Mouse (Mus musculus) G1E (cell line): ENCODE data around the gene Pitpnm3. TPM values are rescaled to one million over a fixed set of nuclear protein-coding genes. Genes with fewer than 3 reads are reported as not detected.

ENCODE experiments used
- ATAC-seq: 2 replicates; pipeline ENCODE4 v1.8.0; 2016; ENCODE audit warnings: mild to moderate bottlenecking; ENCODE audit not compliant: insufficient number of reproducible peaks, poor library complexity, low FRiP score, severe bottlenecking; ENCODE audit errors: extremely low read depth
- DNase-seq: peaks from one replicate; pipeline ENCODE4 v3.0.0; 2012; ENCODE audit warnings: low spot score
- H3K27me3 ChIP-seq: 2 replicates; pipeline ENCODE4 v1.6.1; 2012; ENCODE audit warnings: mild to moderate bottlenecking, low read length, inconsistent platforms; ENCODE audit not compliant: insufficient read depth
- H3K36me3 ChIP-seq: replicated peaks from 2 replicates; pipeline ENCODE3; 2012; ENCODE audit warnings: mild to moderate bottlenecking, inconsistent platforms
- H3K4me1 ChIP-seq: 2 replicates; pipeline ENCODE4 v1.6.1; 2012; ENCODE audit warnings: low read depth, low read length, inconsistent platforms, mixed read lengths; ENCODE audit not compliant: insufficient read depth
- H3K4me3 ChIP-seq: 2 replicates; pipeline ENCODE4 v1.5.1; 2012; ENCODE audit warnings: low read depth, mild to moderate bottlenecking, inconsistent platforms, low read length, moderate library complexity, mixed read lengths
- H3K9me3 ChIP-seq: replicated peaks from 2 replicates; pipeline ENCODE4 v1.6.1; 2012; ENCODE audit warnings: inconsistent platforms
- CTCF ChIP-seq: IDR thresholded peaks from 2 replicates; pipeline ENCODE4 v1.5.1; 2012; ENCODE audit warnings: low read depth, low read length, inconsistent platforms, mixed read lengths
- GATA1 ChIP-seq: IDR thresholded peaks from 2 replicates; pipeline ENCODE4 v1.6.1; 2012; ENCODE audit warnings: borderline replicate concordance, low read length, inconsistent platforms, mixed read lengths
- GATA2 ChIP-seq: IDR thresholded peaks from 2 replicates; pipeline ENCODE4 v1.6.1; 2012; ENCODE audit warnings: low read depth, low read length, inconsistent platforms, borderline replicate concordance
- POLR2AphosphoS5 ChIP-seq: IDR thresholded peaks from 2 replicates; pipeline ENCODE4 v1.6.1; 2012; ENCODE audit warnings: low read depth, low read length, inconsistent platforms; ENCODE audit not compliant: insufficient replicate concordance
- TAL1 ChIP-seq: conservative IDR thresholded peaks from 2 replicates; pipeline ENCODE4 v1.6.1; 2012; ENCODE audit warnings: low read depth, low read length, inconsistent platforms, mixed read lengths
- polyA plus RNA-seq: library from polyadenylated mRNA; stranded (reverse); fragments of >175 nt; gene quantifications from 2 replicates; pipeline ENCODE4 v1.2.3, GENCODE M21; 2012
- total RNA-seq, 2 experiments: library from RNA; stranded (forward) in 1 of 2; stranded (reverse) in 1 of 2; fragments of 200-1000 nt in 1 of 2; fragments of >200 nt in 1 of 2; fragmentation: Nextera tagmentation in 1 of 2; gene quantifications; 2 replicates each; pipeline ENCODE4 v1.2.3; 2014 to 2017

Pitpnm3 gene
- total and polyA plus RNA-seq, 3 experiments = 0.01 to 0.27 TPM; not detected in 1

GRCm38 (mm10) chr11:72103530-72103929 is 32.0 kb downstream of the Pitpnm3 start:
- Histone ChIP-seq H3K4me3 (no peak overlapping the region), H3K4me1 (no peaks in the 10 kb centered on the region), H3K36me3 (no peaks in the 10 kb centered on the region), H3K27me3 (no peaks in the 10 kb centered on the region), H3K9me3 (peaks cover 6% of the 10 kb centered on the region; the same call in 1 of the 2 replicates)
- DNase-seq = no peak
- no peak for TF ChIP-seq GATA1
- no peak for TF ChIP-seq GATA2
- no peak for TF ChIP-seq TAL1
- TF ChIP-seq CTCF = no peak
- no peak for TF ChIP-seq POLR2AphosphoS5
- no peak for ATAC-seq

- DNase-seq (no peak), ATAC-seq (no peak)
- Histone ChIP-seq H3K36me3 (no peaks in the 10 kb centered on the region), H3K4me3 (no peak overlapping the region), H3K4me1 (no peaks in the 10 kb centered on the region), H3K27me3 (no peaks in the 10 kb centered on the region), H3K9me3 (peaks cover 8% of the 10 kb centered on the region; the same call in 1 of the 2 replicates)
- TF ChIP-seq POLR2AphosphoS5 (no peak), TAL1 (no peak), CTCF (no peak), GATA1 (no peak), GATA2 (no peak)
These were observed 34.6 kb downstream of the Pitpnm3 start for GRCm38 (mm10) chr11:72100996-72101395.

GRCm38 (mm10) chr11:72099181-72099580 is 36.4 kb downstream of the Pitpnm3 start:
- ATAC-seq (no peak), DNase-seq (no peak)
- Histone ChIP-seq H3K4me1 (no peaks in the 10 kb centered on the region), H3K27me3 (no peaks in the 10 kb centered on the region), H3K9me3 (peaks cover 18% of the 10 kb centered on the region), H3K36me3 (no peaks in the 10 kb centered on the region), H3K4me3 (no peak overlapping the region)
- TF ChIP-seq TAL1 (no peak), GATA1 (no peak), POLR2AphosphoS5 (no peak), CTCF (no peak), GATA2 (no peak)

- H3K4me3 ChIP-seq = no peak overlapping the region
- H3K27me3 ChIP-seq = no peaks in the 10 kb centered on the region
These were observed 37.6 kb downstream of the Pitpnm3 start for GRCm38 (mm10) chr11:72098027-72098426.

GRCm38 (mm10) chr11:72095994-72096393 is 39.6 kb downstream of the Pitpnm3 start:
- Histone ChIP-seq H3K27me3 (no peaks in the 10 kb centered on the region), H3K9me3 (peaks cover 36% of the 10 kb centered on the region), H3K4me1 (no peaks in the 10 kb centered on the region), H3K4me3 (no peak overlapping the region), H3K36me3 (no peaks in the 10 kb centered on the region)
- TF ChIP-seq CTCF (no peak), POLR2AphosphoS5 (no peak), TAL1 (no peak), GATA1 (no peak), GATA2 (no peak)
- no peak for DNase-seq
- ATAC-seq = no peak

More at GRCm38 (mm10) chr11:72098027-72098426, 37.6 kb downstream of the Pitpnm3 start:
- no peak for DNase-seq
- H3K36me3 ChIP-seq = no peaks in the 10 kb centered on the region
- TF ChIP-seq POLR2AphosphoS5 (no peak), TAL1 (no peak), CTCF (no peak), GATA1 (no peak), GATA2 (no peak)
- H3K4me1 ChIP-seq = no peaks in the 10 kb centered on the region
- ATAC-seq = no peak
- peaks cover 26% of the 10 kb centered on the region for H3K9me3 ChIP-seq

- DNase-seq = no peak
- Histone ChIP-seq H3K9me3 (peaks cover 37% of the 10 kb centered on the region), H3K4me3 (no peak overlapping the region), H3K36me3 (no peaks in the 10 kb centered on the region), H3K27me3 (no peaks in the 10 kb centered on the region), H3K4me1 (no peaks in the 10 kb centered on the region)
- TF ChIP-seq CTCF = no peak
- no peak for TF ChIP-seq GATA1
- TF ChIP-seq POLR2AphosphoS5 = no peak
- no peak for TF ChIP-seq GATA2
- no peak for TF ChIP-seq TAL1
- ATAC-seq = no peak
These were observed 41.1 kb downstream of the Pitpnm3 start for GRCm38 (mm10) chr11:72094442-72094841.
